Mouse (Mus musculus) erythroblast, embryonic 14.5 days (primary cell): ENCODE data around the gene Fbxo31.

ENCODE experiments used
- GATA1 ChIP-seq: IDR thresholded peaks from 2 replicates; pipeline ENCODE4 v1.6.1; 2012; ENCODE audit warnings: low read length, inconsistent platforms, mixed read lengths
- TAL1 ChIP-seq: IDR thresholded peaks from 3 replicates; pipeline ENCODE4 v1.6.1; 2012; ENCODE audit warnings: low read length, inconsistent platforms, mixed read lengths

GRCm38 (mm10) chr8:121511751-121512150 lies 66.9 kb downstream of the Fbxo31 start:
- TF ChIP-seq GATA1 (no peak), TAL1 (no peak)
